Mouse (Mus musculus) activated CD4-positive, CD25-positive, alpha-beta regulatory T cell, adult 4 months (primary cell): ENCODE results near the gene Ly6g5b. TPM values are rescaled to one million over a fixed set of nuclear protein-coding genes. Genes with fewer than 3 reads are reported as not detected.

Source experiments
- ATAC-seq: one replicate; pipeline ENCODE4 v1.8.0; 2017
- polyA plus RNA-seq, 2 experiments: library from polyadenylated mRNA; unstranded; fragments of 100-300 nt; shearing (Covaris generic); gene quantifications; one replicate each; pipeline ENCODE4 v1.2.1; 2017

Ly6g5b gene
- polyA plus RNA-seq, 2 experiments from 2014 or later, result 1.9 to 2.4 TPM

DNA sequence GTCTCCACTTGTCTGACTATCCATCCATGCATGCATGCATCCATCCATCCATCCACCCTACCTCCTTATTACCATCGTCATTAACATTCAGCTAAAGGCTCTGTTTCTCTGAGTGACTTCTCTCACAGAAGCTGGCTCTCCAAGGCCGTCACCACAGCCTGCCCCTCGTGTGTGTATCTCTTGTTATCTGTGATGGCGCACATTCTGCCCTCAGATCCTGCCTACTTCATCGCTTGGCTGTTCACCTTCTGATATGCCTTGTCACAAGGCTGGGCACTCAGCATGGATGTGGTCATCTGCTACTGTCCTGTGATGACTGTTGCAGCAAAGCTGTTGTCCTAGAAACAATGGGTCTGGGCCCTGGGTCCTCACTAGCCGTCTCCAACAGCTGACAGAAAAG, 10.5 kb downstream of the Ly6g5b start:
- no peak for ATAC-seq

- no peak for ATAC-seq
These were observed 11.1 kb downstream of the Ly6g5b start for GRCm38 (mm10) chr17:35104079-35104478.

- no peak for ATAC-seq
These were observed 12.0 kb downstream of the Ly6g5b start for GRCm38 (mm10) chr17:35103221-35103690.

DNA sequence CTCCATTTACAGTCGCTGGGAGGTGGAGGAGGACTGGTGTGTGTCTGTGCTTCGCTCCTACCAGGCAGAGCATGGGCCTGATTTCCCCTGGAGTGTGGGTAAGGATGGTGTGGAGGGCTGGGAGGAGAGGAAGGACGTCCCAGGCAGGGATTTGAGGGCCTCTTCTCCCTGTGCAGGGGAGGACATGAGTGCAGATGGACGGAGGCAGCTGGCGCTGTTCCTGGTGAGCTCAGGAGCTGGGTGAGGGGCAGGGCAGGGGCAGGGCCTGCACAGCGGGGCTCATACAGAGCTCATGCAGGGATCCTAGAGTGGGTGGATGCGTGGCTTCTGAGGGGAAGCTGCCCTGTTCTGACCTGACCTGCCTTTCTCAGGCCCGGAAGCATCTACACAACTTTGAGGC, 12.9 kb downstream of the Ly6g5b start:
- no peak for ATAC-seq

DNA sequence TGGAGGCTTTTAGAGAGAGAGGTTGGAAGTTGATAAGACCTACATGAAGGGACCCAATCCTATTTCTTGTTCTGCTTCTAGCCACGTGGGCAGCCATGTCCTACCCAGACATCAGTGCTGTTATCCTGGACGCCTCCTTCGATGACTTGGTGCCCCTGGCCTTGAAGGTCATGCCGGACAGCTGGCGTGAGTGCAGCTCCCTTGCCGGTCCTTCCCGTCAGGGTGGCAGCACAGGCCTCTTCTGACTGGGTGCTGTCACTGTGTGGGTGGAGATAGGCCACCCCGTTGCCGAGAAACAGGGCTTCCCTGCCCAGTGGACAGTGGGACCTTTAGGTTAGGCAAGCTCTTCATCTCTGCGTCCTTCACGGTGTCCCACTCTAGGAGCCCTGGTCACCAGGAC, 14.1 kb downstream of the Ly6g5b start:
- no peak for ATAC-seq

DNA sequence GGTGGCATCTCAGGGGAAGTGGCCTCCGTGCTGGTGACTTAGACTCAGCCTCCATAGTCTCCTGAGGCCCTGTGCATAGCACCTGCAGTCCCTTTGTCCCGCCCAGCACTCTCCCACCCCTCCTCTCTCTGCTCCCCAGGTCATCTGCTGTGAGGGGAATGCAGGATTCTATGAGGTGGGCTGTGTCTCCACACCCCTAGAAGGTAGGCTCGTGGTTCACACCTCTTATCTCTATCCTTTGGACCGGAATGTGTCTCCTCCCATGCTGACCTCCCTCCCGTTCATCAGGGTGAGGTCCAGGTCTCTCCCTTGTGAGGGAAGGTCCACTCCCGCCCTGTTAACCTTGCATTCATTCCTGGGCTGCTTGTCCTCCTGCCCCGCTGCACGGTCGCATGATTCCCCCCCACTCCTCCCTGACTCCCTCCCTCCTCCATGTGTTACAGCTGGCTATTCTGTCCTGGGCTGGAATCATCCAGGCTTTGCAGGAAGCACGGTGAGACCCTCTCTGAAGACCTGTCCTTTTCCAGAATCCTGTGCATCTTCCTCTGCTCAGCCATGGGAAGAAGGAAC, 14.9 kb downstream of the Ly6g5b start:
- no peak for ATAC-seq

DNA sequence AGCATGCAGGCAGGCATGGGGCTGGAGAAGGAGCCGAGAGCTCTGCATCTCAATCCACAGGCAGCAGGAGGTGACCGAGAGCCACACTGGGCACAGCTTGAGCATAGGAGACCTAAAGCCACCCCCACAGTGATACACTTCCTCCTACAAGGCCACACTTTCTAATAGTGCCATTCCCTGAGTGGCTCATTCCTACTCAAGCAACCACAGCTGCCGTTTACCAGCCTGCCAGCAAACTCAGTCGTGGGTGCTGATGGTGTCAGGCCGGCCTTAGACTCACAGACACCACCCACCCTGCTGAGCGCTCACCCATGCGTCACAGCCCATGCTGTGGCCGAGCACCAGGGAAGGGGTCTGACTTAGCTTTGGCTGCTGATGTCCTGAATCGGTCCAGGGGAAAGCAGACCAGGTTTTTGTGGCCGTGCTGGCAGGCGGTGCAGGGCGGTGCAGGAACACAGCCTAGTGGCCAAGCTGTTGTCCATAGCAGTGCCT, 18.0 kb downstream of the Ly6g5b start:
- ATAC-seq, result no peak

DNA sequence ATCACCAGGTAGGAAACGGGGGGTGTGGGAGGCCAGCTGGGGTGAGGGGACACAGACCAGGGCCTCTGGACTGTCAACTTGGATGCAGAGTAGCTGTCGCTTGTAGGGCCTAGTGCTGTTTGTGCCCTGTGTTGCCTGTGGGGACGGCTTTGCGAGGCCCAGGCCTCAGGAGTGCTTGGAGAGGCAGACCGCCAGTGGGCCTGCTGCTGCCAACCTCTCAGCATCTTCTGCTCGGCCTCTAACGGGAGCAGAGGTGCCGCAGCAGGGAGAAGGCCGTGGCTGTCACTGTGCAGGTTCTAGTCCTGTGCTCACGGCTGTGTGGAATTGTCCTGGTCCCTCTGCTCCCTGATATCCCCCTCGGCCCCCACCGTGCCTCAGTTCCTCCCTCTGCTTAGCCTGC, 18.6 kb downstream of the Ly6g5b start:
- no peak for ATAC-seq

DNA sequence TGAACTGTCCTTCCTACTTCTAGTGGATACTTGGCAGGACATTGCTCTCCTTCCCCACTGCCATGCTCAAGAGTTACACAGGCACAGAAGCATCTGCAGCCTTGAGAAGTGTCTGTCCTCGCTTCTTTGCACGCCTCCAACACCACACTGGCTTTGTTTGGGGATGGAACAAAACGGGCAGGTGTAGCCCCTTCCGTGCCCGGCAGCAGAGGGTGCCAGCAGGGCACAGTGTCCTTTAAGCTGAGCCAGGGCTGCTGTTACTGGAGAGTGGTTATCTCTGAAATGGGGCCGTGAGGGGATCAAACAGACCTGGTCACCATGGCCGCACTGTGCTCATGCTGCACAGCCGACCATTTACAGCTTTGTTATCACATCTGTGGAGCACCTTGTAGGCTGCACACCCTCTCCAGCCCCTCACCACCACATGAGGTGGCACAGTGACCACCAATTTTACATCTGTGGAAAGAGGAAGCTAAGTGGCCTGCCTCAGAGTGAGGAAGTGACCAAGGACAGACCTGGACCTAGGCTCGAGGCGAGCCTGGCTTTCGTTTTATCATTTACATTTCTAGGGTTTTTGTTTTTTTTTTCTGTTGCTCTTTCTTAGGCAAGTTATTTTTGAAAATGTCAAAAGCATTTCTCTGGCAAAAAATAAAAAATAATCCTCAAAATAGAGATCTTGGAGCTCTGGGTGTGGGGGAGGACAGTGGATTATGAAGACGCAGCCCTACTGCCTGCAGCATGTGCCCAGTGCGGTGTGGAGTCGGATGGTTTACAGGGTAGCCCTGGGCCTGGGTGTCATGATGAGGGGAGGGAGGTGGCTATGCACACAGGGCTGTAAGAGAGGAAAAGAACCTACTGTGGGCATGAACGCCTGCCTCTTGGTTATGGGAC, 20.5 kb downstream of the Ly6g5b start:
- no peak for ATAC-seq

GRCm38 (mm10) chr17:35092403-35093198, 22.6 kb downstream of the Ly6g5b start:
- no peak for ATAC-seq

DNA sequence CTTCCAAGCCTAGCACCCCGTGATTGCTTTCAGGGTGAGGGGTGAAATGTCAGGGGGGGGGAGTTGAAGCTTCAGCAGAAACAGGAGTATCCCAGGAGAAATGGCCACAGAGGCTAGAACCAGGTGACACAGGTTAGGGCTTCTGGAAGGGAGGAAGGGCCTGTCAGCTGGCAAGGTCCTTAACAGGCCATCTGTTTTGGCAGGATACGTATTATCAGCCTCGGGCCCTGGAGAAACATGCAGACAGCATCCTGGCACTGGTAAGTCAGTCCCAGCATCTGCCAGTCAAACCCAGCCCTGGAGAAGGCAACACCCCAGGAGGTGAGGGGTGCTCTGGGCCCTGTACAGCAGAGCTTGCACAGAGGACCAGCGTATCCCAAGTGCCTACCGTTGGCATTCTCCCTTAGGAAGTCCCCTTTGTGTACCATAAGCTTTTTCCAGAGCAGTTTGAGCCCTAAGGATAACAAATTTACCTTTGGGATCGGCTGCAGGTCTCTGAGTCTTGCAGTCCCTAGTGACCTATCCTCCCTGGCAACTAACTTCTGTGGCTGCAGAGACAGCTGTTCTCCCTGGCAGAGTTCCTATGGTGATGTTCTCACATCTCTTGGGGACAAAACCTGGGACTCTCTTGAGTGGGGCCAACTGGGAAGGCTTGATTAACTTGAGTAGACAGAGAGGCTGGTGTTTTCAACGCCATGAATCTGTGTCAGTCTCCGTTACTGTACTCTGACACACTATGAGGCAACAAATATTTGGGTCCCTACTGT, 24.9 kb downstream of the Ly6g5b start:
- ATAC-seq, result no peak

GRCm38 (mm10) chr17:35088825-35089644, 26.2 kb downstream of the Ly6g5b start, which contains the start of gene Abhd16a:
Gene Abhd16a, plus strand, starts transcription at chr17:35089263.
- peak; percentile 93 for ATAC-seq

GRCm38 (mm10) chr17:35088151-35088550, 27.1 kb downstream of the Ly6g5b start:
- no peak for ATAC-seq

- no peak for ATAC-seq
These were observed 29.9 kb downstream of the Ly6g5b start, which contains the start of gene Ly6g6f for GRCm38 (mm10) chr17:35085208-35085865. Gene Ly6g6f, minus strand, starts transcription at chr17:35085610.

DNA sequence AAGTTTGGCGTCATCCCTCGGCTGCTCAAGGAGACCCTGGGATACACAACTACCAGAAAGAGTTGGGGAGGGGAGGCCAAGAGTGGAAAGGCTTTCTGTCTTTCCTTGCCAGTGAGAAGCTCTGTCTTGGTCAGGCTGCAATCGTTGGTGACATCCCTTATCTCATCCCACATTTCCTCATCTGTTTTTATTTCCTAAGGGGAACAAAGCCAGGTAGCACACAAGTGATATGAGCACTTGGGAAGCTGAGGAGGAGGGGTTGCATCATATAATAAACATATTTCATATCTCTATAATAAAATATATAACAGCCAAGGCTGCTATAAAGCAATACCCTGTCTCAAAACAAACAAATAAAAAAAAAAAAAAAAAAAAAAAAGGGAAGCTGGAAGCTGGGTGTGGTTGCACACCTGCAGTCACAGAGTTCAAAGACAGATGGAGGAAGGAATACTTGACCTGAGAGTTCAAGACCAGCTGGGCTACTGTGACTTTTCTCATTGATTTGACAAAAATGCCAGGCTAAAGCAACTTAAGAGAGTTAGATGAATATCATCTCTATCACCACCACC, 31.2 kb downstream of the Ly6g5b start:
- no peak for ATAC-seq

- ATAC-seq, result no peak
These were observed 32.2 kb downstream of the Ly6g5b start for GRCm38 (mm10) chr17:35082841-35083576.

DNA sequence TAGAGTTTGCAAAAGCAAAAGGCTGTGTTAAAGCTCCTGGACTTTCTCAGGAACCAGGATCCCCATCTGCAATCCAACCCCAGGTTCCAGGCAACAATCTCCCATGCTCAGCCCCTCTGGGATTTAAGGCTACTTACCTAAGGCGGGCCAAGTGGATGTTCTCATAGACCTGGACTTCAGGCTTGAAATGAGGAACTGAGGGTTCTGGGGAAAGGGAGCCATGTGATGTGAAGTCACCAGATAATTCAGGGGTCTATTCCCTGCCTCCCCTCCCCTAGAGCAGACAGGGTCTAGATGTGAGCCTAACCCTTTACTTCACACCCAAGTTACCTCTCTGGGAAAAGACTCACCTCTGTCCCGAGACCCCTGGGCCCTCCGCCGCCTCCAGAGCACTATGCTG, 34.5 kb downstream of the Ly6g5b start:
- no peak for ATAC-seq

DNA sequence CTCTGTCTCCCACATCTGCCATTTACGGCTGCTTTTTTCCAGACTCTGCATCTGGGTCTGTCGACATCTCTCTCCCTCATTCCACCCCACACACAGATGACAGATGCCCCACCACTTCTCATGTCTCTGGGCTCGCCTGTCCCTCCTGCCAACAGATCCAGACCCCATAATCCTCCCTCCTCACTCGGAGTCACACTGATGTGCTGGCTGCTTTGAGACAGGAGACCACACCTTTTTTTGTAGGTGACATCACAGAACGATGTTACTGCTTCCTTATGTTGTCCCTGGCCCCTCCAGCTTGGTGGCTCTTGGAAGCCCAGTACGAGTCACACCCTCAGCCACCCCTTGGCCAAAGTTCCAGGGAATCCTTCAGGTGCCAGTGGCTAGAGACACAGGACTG, 35.0 kb downstream of the Ly6g5b start:
- no peak for ATAC-seq

DNA sequence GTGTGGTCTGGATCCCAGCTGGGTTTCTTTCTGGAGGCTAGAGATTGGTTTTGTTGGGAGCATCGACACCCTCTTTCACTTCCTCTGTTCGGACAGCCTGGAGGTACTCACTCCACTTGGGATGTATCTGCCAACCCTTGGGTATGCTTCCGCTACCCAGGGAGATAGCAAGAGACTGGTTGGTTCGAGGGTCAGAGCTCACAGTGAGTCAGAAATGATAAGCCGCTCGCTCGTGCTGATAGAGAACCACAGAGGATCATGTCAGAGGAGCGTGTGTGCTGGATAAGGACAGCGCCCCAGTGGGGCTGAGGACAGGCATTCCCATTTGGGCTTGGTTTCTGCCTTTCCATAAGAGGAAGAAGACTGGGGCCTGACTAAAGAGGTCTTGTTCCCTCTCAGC, 35.5 kb downstream of the Ly6g5b start:
- ATAC-seq, result no peak
